Mouse (Mus musculus) heart, embryonic 16.5 days (tissue): ENCODE data around the gene Ppp1r1b. TPM values are rescaled to one million over a fixed set of nuclear protein-coding genes. Genes with fewer than 3 reads are reported as not detected.
A peak's percentile ranks its signal among the peaks of the same experiment; 100 is the strongest.

Experiments used
- ATAC-seq: fragments of 200-750 bp; cut with Nextera tagmentation; replicated peaks from 2 replicates; pipeline ENCODE4 v1.8.0; 2017; ENCODE audit warnings: moderate number of reproducible peaks; ENCODE audit not compliant: insufficient read depth, low FRiP score; ENCODE audit errors: extremely low read depth
- H3K27ac ChIP-seq: fragments of 300-500 bp; sonication (generic); 2 replicates; pipeline ENCODE4 v1.5.1; 2014; ENCODE audit warnings: mild to moderate bottlenecking, low read length, control low read depth, moderate library complexity
- H3K27me3 ChIP-seq: fragments of 300-500 bp; sonication (generic); 2 replicates; pipeline ENCODE4 v1.6.1; 2014; ENCODE audit warnings: low read length, mixed read lengths; ENCODE audit not compliant: control insufficient read depth, insufficient read depth
- H3K36me3 ChIP-seq: fragments of 300-500 bp; sonication (generic); 2 replicates; pipeline ENCODE4 v1.6.1; 2014; ENCODE audit not compliant: control insufficient read depth, insufficient read depth
- H3K4me1 ChIP-seq: fragments of 300-500 bp; sonication (generic); 2 replicates; pipeline ENCODE4 v1.6.1; 2014; ENCODE audit warnings: low read length, mixed read lengths; ENCODE audit not compliant: control insufficient read depth, insufficient read depth
- H3K4me2 ChIP-seq: fragments of 300-500 bp; sonication (generic); 2 replicates; pipeline ENCODE4 v1.6.1; 2014; ENCODE audit warnings: low read depth, mild to moderate bottlenecking, control low read depth, low read length
- H3K4me3 ChIP-seq: fragments of 300-500 bp; sonication (generic); 2 replicates; pipeline ENCODE4 v1.5.1; 2014; ENCODE audit warnings: mild to moderate bottlenecking, control low read depth, low read length
- H3K9ac ChIP-seq: fragments of 300-500 bp; sonication (generic); 2 replicates; pipeline ENCODE4 v1.6.1; 2014; ENCODE audit warnings: low read length, control low read depth
- H3K9me3 ChIP-seq: fragments of 300-500 bp; sonication (generic); replicated peaks from 2 replicates; pipeline ENCODE4 v1.6.1; 2016; ENCODE audit warnings: low read length; ENCODE audit not compliant: control insufficient read depth
- WGBS: fragments of 180-500 bp; shearing (Covaris S2); extraction: QIAGEN DNeasy Blood & Tissue Kit; methylation state at CpG from one replicate; pipeline ENCODE4 v1.1.7; 2014; 5-methylcytosine and 5-hydroxymethylcytosine counted together
- polyA plus RNA-seq: library from polyadenylated mRNA; unstranded; fragments of >200 nt; fragmentation: Nextera tagmentation; extraction: Ambion mirVana; gene quantifications from 2 replicates; pipeline ENCODE4 v1.2.1, GENCODE M21; 2015

Gene Ppp1r1b
- polyA plus RNA-seq, 1 experiment from 2014 or later, result 74.0 TPM

DNA sequence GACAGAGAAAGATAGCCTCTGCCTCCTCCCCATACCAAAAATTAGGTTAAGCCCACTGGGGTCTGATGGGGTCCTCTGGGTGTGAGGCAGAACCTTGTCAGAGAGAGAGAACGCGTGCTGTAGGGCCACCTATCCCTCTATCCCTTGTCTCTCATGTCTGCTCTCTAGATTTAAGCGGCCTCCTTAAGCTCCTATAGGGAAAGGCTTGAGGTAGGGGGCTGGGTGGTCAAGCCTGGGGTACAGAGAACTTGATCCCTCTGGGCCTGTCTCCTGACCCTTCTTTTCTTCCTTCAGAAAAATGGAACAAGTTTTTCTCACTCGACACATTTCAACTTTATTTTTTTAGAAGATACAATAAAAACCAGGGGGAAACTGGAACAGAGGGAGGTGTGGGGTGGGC, 15.4 kb upstream of the Ppp1r1b start:
- 69% methylated on average over 4 of the region's 4 CpGs for WGBS
- Histone ChIP-seq H3K4me1 (peaks cover 9% of the 10 kb centered on the region), H3K4me2 (no peak overlapping the region), H3K27ac (no peak overlapping the region), H3K4me3 (no peak overlapping the region), H3K36me3 (no peaks in the 10 kb centered on the region), H3K9me3 (no peaks in the 10 kb centered on the region; the same call in 1 of the 2 replicates), H3K9ac (no peak overlapping the region), H3K27me3 (peaks cover 99% of the 10 kb centered on the region)
- no peak for ATAC-seq

- no peak overlapping the region for H3K4me3 ChIP-seq
- WGBS, result 67% methylated on average over 10 of the region's 10 CpGs
- ATAC-seq, result no peak
- no peaks in the 10 kb centered on the region for H3K36me3 ChIP-seq
- peaks cover 99% of the 10 kb centered on the region for H3K27me3 ChIP-seq
- H3K9ac ChIP-seq, result no peak overlapping the region
- H3K4me2 ChIP-seq, result no peak overlapping the region
- H3K4me1 ChIP-seq, result peaks cover 8% of the 10 kb centered on the region
- H3K9me3 ChIP-seq, result no peaks in the 10 kb centered on the region; the same call in 1 of the 2 replicates
- no peak overlapping the region for H3K27ac ChIP-seq
These were observed 14.9 kb upstream of the Ppp1r1b start for GRCm38 (mm10) chr11:98333263-98333696.

DNA sequence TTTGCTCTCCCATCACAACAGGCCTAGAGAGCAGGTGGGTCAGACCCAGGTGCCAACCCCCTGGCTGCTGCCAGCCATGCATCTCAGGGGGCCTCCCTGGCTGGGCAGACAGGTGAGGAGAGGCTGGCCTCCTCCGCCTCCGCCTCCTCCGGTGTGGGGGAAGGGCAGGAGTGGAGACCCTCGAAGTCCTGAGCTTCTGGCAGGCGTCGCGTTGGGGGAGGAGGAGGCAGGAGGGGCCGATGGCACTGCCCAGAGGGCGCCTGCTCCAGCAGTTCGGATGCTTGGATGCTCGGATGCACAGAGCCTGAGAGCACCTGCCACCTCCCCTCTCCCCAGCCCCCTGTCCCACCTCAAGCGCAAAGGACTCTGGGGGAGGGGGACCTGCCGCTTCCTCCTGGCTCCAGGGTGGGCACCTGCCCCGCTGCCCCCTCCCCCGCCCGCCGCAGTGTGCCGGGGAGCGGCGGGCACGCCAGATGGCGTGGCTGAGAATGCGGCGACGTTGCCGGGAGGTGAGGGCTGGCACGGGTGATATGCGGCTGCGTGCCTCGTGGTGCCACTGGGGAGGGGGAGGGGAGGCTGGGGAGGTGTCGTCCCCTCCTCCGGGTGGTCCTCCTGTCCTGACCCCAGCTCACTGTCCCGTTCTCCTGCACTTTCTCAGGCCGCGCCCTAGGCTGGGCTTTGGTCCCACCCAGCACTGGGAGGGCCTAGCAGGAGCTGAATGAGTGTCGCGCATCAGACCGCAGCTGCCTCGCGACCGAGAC, 14.0 kb upstream of the Ppp1r1b start:
- H3K27me3 ChIP-seq, result peaks cover 95% of the 10 kb centered on the region
- 5% methylated on average over 35 of the region's 41 CpGs for WGBS
- H3K9me3 ChIP-seq, result no peaks in the 10 kb centered on the region; the same call in 1 of the 2 replicates
- H3K4me2 ChIP-seq, result peak overlapping the region; percentile 48
- H3K4me3 ChIP-seq, result peak overlapping the region; percentile 36
- no peak for ATAC-seq
- no peak overlapping the region for H3K9ac ChIP-seq
- peaks cover 8% of the 10 kb centered on the region; the same call in 1 of the 2 replicates for H3K4me1 ChIP-seq
- H3K27ac ChIP-seq, result no peak overlapping the region
- no peaks in the 10 kb centered on the region for H3K36me3 ChIP-seq

GRCm38 (mm10) chr11:98335250-98335649, 13.0 kb upstream of the Ppp1r1b start:
- Histone ChIP-seq H3K9ac (no peak overlapping the region), H3K4me2 (no peak overlapping the region), H3K4me1 (peaks cover 13% of the 10 kb centered on the region), H3K27ac (no peak overlapping the region), H3K9me3 (no peaks in the 10 kb centered on the region; the same call in 1 of the 2 replicates), H3K4me3 (no peak overlapping the region), H3K36me3 (no peaks in the 10 kb centered on the region), H3K27me3 (peaks cover 94% of the 10 kb centered on the region)
- WGBS, result 4% methylated on average over 9 of the region's 9 CpGs
- ATAC-seq, result no peak

- Histone ChIP-seq H3K9ac (no peak overlapping the region), H3K27ac (no peak overlapping the region), H3K27me3 (peaks cover 90% of the 10 kb centered on the region), H3K4me3 (no peak overlapping the region), H3K4me1 (peaks cover 13% of the 10 kb centered on the region), H3K9me3 (no peaks in the 10 kb centered on the region; the same call in 1 of the 2 replicates), H3K4me2 (no peak overlapping the region), H3K36me3 (no peaks in the 10 kb centered on the region)
- ATAC-seq, result no peak
- 15% methylated on average over 13 of the region's 13 CpGs for WGBS
These were observed 11.7 kb upstream of the Ppp1r1b start for GRCm38 (mm10) chr11:98336245-98337107.

DNA sequence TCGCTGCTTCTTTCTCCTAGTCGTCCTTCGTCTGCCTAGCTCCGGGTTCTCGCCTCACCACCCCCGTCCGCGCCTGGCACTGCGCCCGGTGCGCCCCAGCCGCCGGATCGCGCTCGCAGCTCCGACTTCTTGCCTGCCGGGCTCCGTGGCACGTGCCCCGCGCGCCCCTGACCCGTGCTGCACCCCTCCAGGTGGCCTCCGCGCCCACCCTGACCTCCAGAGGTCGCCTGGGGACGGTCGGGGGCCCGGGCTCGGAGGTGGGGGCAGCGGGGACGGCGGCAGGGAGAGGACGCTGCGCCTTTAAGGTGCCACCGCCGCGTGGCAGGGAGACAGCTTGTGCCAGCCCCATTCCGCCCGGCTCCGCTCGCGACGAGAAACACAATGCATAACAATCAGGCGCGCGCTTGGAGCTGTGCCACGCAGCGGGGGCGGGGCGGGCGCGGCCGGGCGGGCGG, 9.7 kb upstream of the Ppp1r1b start:
- WGBS, result under 1% methylated on average over 57 of the region's 57 CpGs

GRCm38 (mm10) chr11:98339071-98339501, 9.1 kb upstream of the Ppp1r1b start:
- WGBS, result under 1% methylated on average over 19 of the region's 19 CpGs
- H3K36me3 ChIP-seq, result no peaks in the 10 kb centered on the region
- peaks cover 20% of the 10 kb centered on the region for H3K4me1 ChIP-seq
- peak overlapping the region; percentile 100 for H3K4me2 ChIP-seq
- no peak overlapping the region for H3K27ac ChIP-seq
- no peaks in the 10 kb centered on the region for H3K9me3 ChIP-seq
- H3K4me3 ChIP-seq, result peak overlapping the region; percentile 67
- no peak for ATAC-seq
- peak overlapping the region; percentile 80 for H3K9ac ChIP-seq
- H3K27me3 ChIP-seq, result peaks cover 69% of the 10 kb centered on the region

More for the DNA sequence above, 9.7 kb upstream of the Ppp1r1b start:
- H3K9ac ChIP-seq, result peak overlapping the region; percentile 80
- ATAC-seq, result no peak
- peaks cover 20% of the 10 kb centered on the region for H3K4me1 ChIP-seq
- H3K4me3 ChIP-seq, result peak overlapping the region; percentile 67
- no peaks in the 10 kb centered on the region for H3K9me3 ChIP-seq
- H3K27me3 ChIP-seq, result peaks cover 75% of the 10 kb centered on the region
- peak overlapping the region; percentile 100 for H3K4me2 ChIP-seq
- H3K27ac ChIP-seq, result no peak overlapping the region
- no peaks in the 10 kb centered on the region for H3K36me3 ChIP-seq

GRCm38 (mm10) chr11:98339679-98340287, 8.4 kb upstream of the Ppp1r1b start:
- peak overlapping the region; percentile 100 for H3K4me2 ChIP-seq
- H3K9ac ChIP-seq, result peak overlapping the region; percentile 72
- 22% methylated on average over 11 of the region's 11 CpGs for WGBS
- no peak for ATAC-seq
- no peaks in the 10 kb centered on the region for H3K9me3 ChIP-seq
- H3K27me3 ChIP-seq, result peaks cover 62% of the 10 kb centered on the region
- peak overlapping the region; percentile 67 for H3K4me3 ChIP-seq
- H3K27ac ChIP-seq, result no peak overlapping the region
- peaks cover 18% of the 10 kb centered on the region for H3K4me1 ChIP-seq
- H3K36me3 ChIP-seq, result no peaks in the 10 kb centered on the region
